Comparison of ENCODE assay signal across 13 mouse cellular contexts in genomic region chr12:108449935-108450334, GRCm38 (mm10).
DNase-seq lines count a peak whose midpoint lies in the region; ATAC-seq lines count a peak whose summit lies in the region.
"Had no signal": no experiment of that assay in that cellular context is flagged by ENCODE, and none has a peak within 500 bp of the region (broad histone marks: within the 10 kb centered on the region; RNA-seq: fewer than 3 reads in every experiment).

No protein-coding gene starts in this region.

- ATAC-seq in heart, embryonic 13.5 days (ENCODE audit: extremely low read depth, insufficient number of reproducible peaks, low FRiP score, low TSS enrichment) = no peak
- no peak for ATAC-seq in neural tube, embryonic 13.5 days (ENCODE audit: low read depth)
- no peak for ATAC-seq in kidney, embryonic 15.5 days (replicated peaks; ENCODE audit: low FRiP score)
- ATAC-seq: forebrain, embryonic 16.5 days; Patski had no signal

- no peak overlapping the region for H3K4me3 ChIP-seq in heart, embryonic 13.5 days
- no peak overlapping the region for H3K4me3 ChIP-seq in neural tube, embryonic 13.5 days
- no peak overlapping the region for H3K4me3 ChIP-seq in kidney, embryonic 15.5 days (replicated peaks)
- H3K4me3 ChIP-seq: embryonic facial prominence, embryonic 10.5 days had no signal

- H3K4me2 ChIP-seq in heart, embryonic 13.5 days = peak overlapping the region; percentile 14; the same call in 1 of the 2 replicates
- no peak overlapping the region for H3K4me2 ChIP-seq in neural tube, embryonic 13.5 days
- no peak overlapping the region for H3K4me2 ChIP-seq in kidney, embryonic 15.5 days

- no peaks in the 10 kb centered on the region for H3K9me3 ChIP-seq in heart, embryonic 13.5 days
- no peaks in the 10 kb centered on the region for H3K9me3 ChIP-seq in neural tube, embryonic 13.5 days
- no peaks in the 10 kb centered on the region for H3K9me3 ChIP-seq in kidney, embryonic 15.5 days (replicated peaks)
- H3K9me3 ChIP-seq: embryonic facial prominence, embryonic 10.5 days had no signal

- H3K4me1 ChIP-seq in heart, embryonic 13.5 days = peaks cover 25% of the 10 kb centered on the region
- H3K4me1 ChIP-seq in neural tube, embryonic 13.5 days (replicated peaks) = peaks cover 52% of the 10 kb centered on the region
- peaks cover 30% of the 10 kb centered on the region for H3K4me1 ChIP-seq in kidney, embryonic 15.5 days

- H3K27ac ChIP-seq in heart, embryonic 13.5 days (replicated peaks) = no peak overlapping the region
- 0 out of 2 replicates have a peak overlapping the region, but pooled peaks have one; percentile 38 for H3K27ac ChIP-seq in neural tube, embryonic 13.5 days (replicated peaks)
- H3K27ac ChIP-seq in kidney, embryonic 15.5 days = 0 out of 2 replicates have a peak overlapping the region, but pooled peaks have one; percentile 28
- H3K27ac ChIP-seq: embryonic facial prominence, embryonic 10.5 days; macrophage had no signal

- no peak for DNase-seq in heart, adult 18-20 months
- no peak for DNase-seq in neural tube, embryonic 10.5 days (ENCODE audit: extremely low spot score, low spot score)
- no peak for DNase-seq in Muller cell, postnatal 12 days (ENCODE audit: inconsistent ontology term)
- DNase-seq in urinary bladder, postnatal 4 days (ENCODE audit: low spot score in 2 of 2) = no peak
- no peak for DNase-seq in spleen, postnatal 10 days (ENCODE audit: low spot score in 2 of 2)
- DNase-seq: B cell, adult 2 months had no signal

- WGBS in heart, embryonic 13.5 days = 58% methylated on average over 11 of the region's 11 CpGs
- 73% methylated on average over 11 of the region's 11 CpGs for WGBS in neural tube, embryonic 13.5 days
- 66% methylated on average over 11 of the region's 11 CpGs for WGBS in kidney, embryonic 15.5 days

- no peak overlapping the region for H3K9ac ChIP-seq in heart, embryonic 13.5 days
- H3K9ac ChIP-seq in neural tube, embryonic 13.5 days = no peak overlapping the region
- no peak overlapping the region for H3K9ac ChIP-seq in kidney, embryonic 15.5 days

- H3K27me3 ChIP-seq in heart, embryonic 13.5 days (replicated peaks) = no peaks in the 10 kb centered on the region
- H3K27me3 ChIP-seq in neural tube, embryonic 13.5 days = no peaks in the 10 kb centered on the region
- no peaks in the 10 kb centered on the region for H3K27me3 ChIP-seq in kidney, embryonic 15.5 days
- H3K27me3 ChIP-seq: Patski had no signal

- H3K36me3 ChIP-seq in heart, embryonic 13.5 days = no peaks in the 10 kb centered on the region
- no peaks in the 10 kb centered on the region for H3K36me3 ChIP-seq in neural tube, embryonic 13.5 days
- H3K36me3 ChIP-seq in kidney, embryonic 15.5 days = no peaks in the 10 kb centered on the region
- H3K36me3 ChIP-seq: embryonic facial prominence, embryonic 10.5 days had no signal
